Mouse (Mus musculus) urinary bladder, postnatal 4 days (tissue): ENCODE results near the gene Chpf.

Source experiments
- DNase-seq, 2 experiments: peaks; one replicate each; pipeline ENCODE4 v3.0.0; 2021 to 2022; ENCODE audit warnings: low spot score in 2 of 2

Gene Chpf

GRCm38 (mm10) chr1:75478916-75479634 is at the start of gene Chpf, which contains the start of gene Tmem198:
Gene Chpf (minus strand): TSS chr1:75479307.
Gene Tmem198 (plus strand): TSS chr1:75479532.
- DNase-seq = peak; percentile 96 to 97

- DNase-seq = no peak
These were observed 45.6 kb upstream of the Chpf start for GRCm38 (mm10) chr1:75524679-75525078.

GRCm38 (mm10) chr1:75521321-75522031 is 42.4 kb upstream of the Chpf start, which contains the start of gene Stk11ip:
Gene Stk11ip (plus strand): TSS chr1:75521529.
- peak; percentile 93 to 94 for DNase-seq

DNA sequence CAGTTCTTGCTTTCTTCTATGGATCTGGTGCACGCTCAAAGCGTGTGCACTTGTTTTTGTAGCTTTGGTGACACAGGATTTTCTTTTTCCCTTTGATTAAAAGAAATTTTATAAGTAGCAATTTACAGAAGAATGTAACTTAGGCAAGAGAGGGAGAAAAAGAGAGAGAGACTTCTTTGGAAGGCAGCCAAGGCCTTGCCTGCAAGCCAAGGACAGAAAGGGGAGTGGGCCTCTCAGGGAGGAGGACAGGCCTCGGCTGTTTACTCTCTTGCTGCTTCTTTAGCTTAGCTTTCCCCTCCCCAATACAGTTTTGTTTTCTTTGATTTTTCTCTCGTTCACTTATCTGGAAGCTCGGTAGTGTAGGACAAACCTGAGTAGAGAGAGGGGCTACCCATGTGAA is 40.5 kb upstream of the Chpf start:
- DNase-seq = peak in 1 of 2 experiments; percentile 56

GRCm38 (mm10) chr1:75518427-75518826 is 39.3 kb upstream of the Chpf start:
- DNase-seq = no peak

DNA sequence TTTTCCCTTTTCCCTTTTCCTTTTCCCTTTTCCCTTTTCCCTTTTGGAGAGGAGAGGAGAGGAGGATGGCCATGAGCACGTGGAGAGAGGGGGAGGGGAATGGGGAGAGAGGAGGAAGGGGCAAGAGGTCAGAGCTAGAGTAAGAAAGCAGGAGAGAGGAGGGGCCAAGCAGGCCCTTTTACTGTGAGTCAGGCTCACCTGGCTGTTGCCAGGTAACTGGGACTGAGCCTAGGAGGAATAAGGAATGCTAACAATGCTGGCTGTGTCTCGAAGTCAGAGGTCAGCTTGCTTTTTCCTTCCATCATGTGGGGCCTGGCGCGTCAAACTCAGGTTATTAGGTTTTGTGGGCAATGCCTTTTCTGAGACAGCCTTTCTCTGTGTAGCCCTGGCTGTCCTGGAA is 38.9 kb upstream of the Chpf start:
- DNase-seq = no peak

DNA sequence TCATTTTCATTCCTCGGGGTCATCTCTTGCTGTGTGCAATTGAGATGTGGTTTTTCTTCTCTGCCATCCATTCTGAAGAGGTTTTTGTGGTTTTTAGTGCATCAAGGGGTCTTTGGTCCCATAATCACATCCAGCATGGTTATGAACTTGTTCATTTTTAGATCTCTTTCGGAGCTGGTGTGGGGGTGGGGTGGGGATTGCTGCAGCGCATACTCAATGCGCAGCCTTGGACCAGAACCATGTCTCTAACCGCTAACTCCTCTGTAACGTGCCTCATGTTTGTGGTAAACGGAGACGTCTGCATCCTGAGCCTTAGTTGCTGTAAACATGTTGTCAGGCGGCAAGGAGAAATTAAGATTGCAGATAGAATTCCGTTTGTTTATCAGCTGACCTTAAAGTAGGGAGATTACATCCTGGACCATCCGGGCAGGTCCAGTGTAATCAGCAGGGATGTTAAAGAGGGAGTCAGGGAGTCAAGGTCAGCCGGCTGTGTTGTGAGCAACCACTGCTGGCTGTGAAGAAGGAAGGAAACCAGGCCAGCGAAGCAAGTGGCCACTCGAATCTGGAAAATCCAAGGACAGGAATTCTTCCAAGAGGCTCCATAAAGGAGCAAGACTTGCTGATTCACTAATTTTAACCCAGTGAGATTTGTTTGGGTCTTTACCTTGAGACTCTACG is 37.7 kb upstream of the Chpf start:
- DNase-seq = no peak

DNA sequence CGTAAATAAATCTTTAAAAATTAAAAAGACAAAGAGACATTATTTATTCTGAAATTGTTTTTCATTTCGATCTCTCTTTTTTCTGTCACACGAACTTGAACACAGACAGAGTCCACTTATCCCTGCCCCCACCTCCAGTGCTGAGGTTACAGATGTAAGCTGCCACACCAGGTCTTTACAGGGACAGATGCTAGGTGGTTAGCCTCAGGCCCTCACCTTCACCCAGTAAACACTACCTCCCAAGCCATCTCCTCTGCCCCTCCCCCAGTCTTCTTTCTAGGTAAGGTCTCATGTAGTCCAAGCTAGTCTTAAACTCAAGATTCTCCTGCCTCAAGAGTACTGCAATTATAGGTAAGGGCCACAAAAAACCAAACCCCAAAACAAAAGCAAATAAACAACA is 33.4 kb upstream of the Chpf start:
- no peak for DNase-seq

GRCm38 (mm10) chr1:75511437-75512210 is 32.5 kb upstream of the Chpf start:
- DNase-seq = no peak

DNA sequence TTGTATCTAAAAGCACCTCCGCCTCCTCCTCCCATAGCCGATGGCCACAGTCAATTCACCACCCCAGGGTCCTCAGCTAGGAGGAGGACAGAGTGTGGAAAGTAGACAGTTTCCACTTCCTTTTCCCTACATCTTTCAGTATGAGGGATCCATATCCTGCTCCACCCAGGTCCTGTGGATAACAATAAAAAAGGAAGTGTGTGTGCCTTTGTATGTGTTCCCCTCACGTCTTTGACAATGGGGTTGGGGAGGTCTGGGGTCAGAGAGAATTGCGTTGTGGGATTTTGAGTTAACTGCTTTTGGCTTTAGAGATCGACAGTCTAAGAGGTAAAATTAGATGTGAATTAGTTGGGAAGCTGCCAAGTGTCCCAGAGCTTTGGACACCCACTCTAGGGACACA is 31.0 kb upstream of the Chpf start:
- DNase-seq = no peak

DNA sequence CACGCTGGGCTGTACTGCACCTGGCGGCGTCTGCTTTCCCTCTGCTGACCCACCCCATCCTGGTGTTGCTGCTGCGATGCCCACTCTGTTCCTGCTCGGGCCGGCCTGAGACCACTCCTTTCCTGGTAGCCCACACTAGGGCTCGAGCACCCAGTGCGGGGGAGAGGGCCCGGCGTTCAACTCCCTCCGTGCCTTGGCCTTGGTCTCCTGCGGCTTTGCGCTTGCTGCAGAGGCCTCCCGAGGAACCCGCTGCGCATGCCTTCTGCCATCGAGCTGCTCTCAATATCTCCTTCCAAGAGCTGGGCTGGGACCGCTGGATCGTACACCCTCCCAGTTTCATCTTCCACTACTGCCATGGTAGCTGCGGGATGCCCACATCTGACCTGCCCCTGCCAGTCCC is 30.5 kb upstream of the Chpf start:
- no peak for DNase-seq

- no peak for DNase-seq
These were observed 27.9 kb upstream of the Chpf start, which contains the start of gene Inha for GRCm38 (mm10) chr1:75507006-75507405. Gene Inha (plus strand): TSS chr1:75507077.

GRCm38 (mm10) chr1:75505956-75506831 is 27.1 kb upstream of the Chpf start, which contains the start of gene Obsl1:
Gene Obsl1 (minus strand): TSS chr1:75506452.
- peak; percentile 80 to 81 for DNase-seq

GRCm38 (mm10) chr1:75505159-75505955 is 26.2 kb upstream of the Chpf start:
- DNase-seq = peak in 1 of 2 experiments; percentile 67

DNA sequence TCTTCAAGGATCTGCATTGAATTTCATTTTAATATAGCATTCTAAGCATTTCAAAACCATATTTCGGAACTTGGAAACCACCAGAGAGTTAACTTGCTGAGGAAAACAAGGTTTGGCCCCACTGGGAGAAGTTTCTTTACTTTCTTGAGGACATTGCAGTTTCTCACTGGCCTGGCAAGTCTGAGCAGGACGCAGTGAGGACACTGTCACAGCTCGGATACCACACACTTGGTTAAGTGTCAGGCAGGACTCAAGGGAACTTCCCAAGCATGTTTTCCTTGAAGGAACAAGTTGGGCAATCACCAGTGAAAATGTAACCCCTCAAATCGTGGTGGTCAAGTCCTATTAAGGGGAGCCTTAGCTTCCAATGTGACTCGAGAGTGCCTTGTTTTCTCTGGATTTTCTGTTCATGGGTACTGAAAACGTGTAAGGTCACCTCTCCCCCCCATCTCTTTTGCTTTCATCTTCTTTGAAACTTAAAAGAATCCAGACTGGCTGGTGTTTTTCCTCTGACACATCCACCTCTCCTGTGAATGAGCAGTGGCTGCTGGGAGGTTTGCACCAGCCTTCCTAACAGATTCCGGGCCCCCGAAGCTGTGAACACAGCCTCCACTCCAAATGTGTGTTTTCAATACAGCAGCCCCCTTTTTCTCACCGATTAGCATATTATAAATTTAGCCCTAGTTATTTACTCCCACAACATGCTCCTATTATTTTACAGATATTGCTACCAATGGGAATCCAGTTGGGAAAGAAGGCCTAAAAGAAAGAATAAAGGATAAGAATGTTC is 25.3 kb upstream of the Chpf start:
- DNase-seq = no peak

- DNase-seq = no peak
These were observed 24.5 kb upstream of the Chpf start for GRCm38 (mm10) chr1:75503651-75503980.

GRCm38 (mm10) chr1:75502945-75503650 is 24.0 kb upstream of the Chpf start:
- no peak for DNase-seq

DNA sequence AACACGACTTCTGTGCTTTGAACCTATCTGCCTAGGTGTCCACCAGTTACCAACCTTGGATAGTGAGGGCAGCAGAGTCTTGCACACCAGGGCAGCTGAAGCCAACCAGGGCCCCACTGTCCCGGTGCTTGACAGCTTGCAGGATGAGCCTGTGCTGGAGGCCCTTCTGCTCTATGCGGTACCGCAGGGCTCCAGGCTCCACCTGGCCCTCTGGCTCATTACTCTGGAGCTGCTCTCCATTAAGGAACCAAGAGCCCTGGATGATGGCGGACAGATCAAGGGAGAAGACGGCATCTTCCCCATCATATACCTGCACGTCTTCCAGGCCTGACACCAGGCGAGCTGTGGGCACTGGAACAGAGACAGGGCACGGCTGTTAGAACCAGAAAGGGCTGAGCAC is 22.8 kb upstream of the Chpf start:
- DNase-seq = no peak
